Mouse (Mus musculus): ENCODE data around the gene Pcnt. TPM values are rescaled to one million over a fixed set of nuclear protein-coding genes. Genes with fewer than 3 reads are reported as not detected.

Pcnt gene
- polyA plus RNA-seq (2012; rRNA removed) = 27.9 and 32.8 TPM in 2 replicates
- 17.2 and 17.3 TPM in 2 replicates for polyA plus RNA-seq (2014; fragmentation: Nextera tagmentation; extraction: Ambion mirVana)

GRCm38 (mm10) chr10:76442178-76443088 is at the start of gene Pcnt:
Pcnt (minus strand) TSS chr10:76442786.
- peaks cover 10% of the 10 kb centered on the region for H3K36me3 ChIP-seq (ENCODE audit: control insufficient read depth, insufficient read depth, low read length)
- H3K4me3 ChIP-seq (replicated peaks; ENCODE audit: low read length) = peak within 1 kb of the TSS; percentile 98
- peak; percentile 97 for DNase-seq (ENCODE audit: low spot score)
- WGBS = 3% methylated on average over 77 of the region's 78 CpGs
- peak; percentile 70; the same call in 1 of the 2 replicates for TF ChIP-seq POLR2A (IDR thresholded peaks at IDR 0.05; ENCODE audit: borderline replicate concordance, extremely low read depth, insufficient read depth, insufficient read length)
- H3K4me2 ChIP-seq (replicated peaks; ENCODE audit: low read depth, low read length, severe bottlenecking) = peak within 1 kb of the TSS; percentile 84
- H3K9ac ChIP-seq (ENCODE audit: low read depth, low read length, severe bottlenecking) = peak within 1 kb of the TSS; percentile 79
- H3K4me1 ChIP-seq (ENCODE audit: control insufficient read depth, insufficient read depth, low read length) = peaks cover 11% of the 10 kb centered on the region
- H3K9me3 ChIP-seq (ENCODE audit: control insufficient read depth, low read length) = no peaks in the 10 kb centered on the region
- no peaks in the 10 kb centered on the region for H3K27me3 ChIP-seq (ENCODE audit: control insufficient read depth, insufficient read depth, low read length)
- peak; percentile 99 for ATAC-seq (ENCODE audit: low FRiP score, low read depth)
- peak within 1 kb of the TSS; percentile 92 for H3K27ac ChIP-seq (replicated peaks; ENCODE audit: low read depth, low read length)

- peaks cover 93% of the 10 kb centered on the region for H3K36me3 ChIP-seq (ENCODE audit: control insufficient read depth, insufficient read depth, low read length)
- no peak overlapping the region for H3K27ac ChIP-seq (replicated peaks; ENCODE audit: low read depth, low read length)
- no peak for TF ChIP-seq POLR2A (IDR thresholded peaks at IDR 0.05; ENCODE audit: borderline replicate concordance, extremely low read depth, insufficient read depth, insufficient read length)
- no peak overlapping the region for H3K4me3 ChIP-seq (replicated peaks; ENCODE audit: low read length)
- H3K4me2 ChIP-seq (replicated peaks; ENCODE audit: low read depth, low read length, severe bottlenecking) = no peak overlapping the region
- no peaks in the 10 kb centered on the region for H3K9me3 ChIP-seq (ENCODE audit: control insufficient read depth, low read length)
- 95% methylated on average over 15 of the region's 15 CpGs for WGBS
- no peak overlapping the region for H3K9ac ChIP-seq (ENCODE audit: low read depth, low read length, severe bottlenecking)
- no peak for DNase-seq (ENCODE audit: low spot score)
- H3K4me1 ChIP-seq (ENCODE audit: control insufficient read depth, insufficient read depth, low read length) = no peaks in the 10 kb centered on the region
- H3K27me3 ChIP-seq (ENCODE audit: control insufficient read depth, insufficient read depth, low read length) = no peaks in the 10 kb centered on the region
- ATAC-seq (ENCODE audit: low FRiP score, low read depth) = no peak
Observed at GRCm38 (mm10) chr10:76489205-76489604, 46.6 kb upstream of the Pcnt start.

GRCm38 (mm10) chr10:76488265-76488664 is 45.7 kb upstream of the Pcnt start:
- 92% methylated on average over 8 of the region's 8 CpGs for WGBS
- Histone ChIP-seq H3K4me3 (replicated peaks; ENCODE audit: low read length) (no peak overlapping the region), H3K9ac (ENCODE audit: low read depth, low read length, severe bottlenecking) (no peak overlapping the region), H3K4me2 (replicated peaks; ENCODE audit: low read depth, low read length, severe bottlenecking) (no peak overlapping the region), H3K9me3 (ENCODE audit: control insufficient read depth, low read length) (no peaks in the 10 kb centered on the region), H3K36me3 (ENCODE audit: control insufficient read depth, insufficient read depth, low read length) (peaks cover 93% of the 10 kb centered on the region), H3K4me1 (ENCODE audit: control insufficient read depth, insufficient read depth, low read length) (no peaks in the 10 kb centered on the region), H3K27ac (replicated peaks; ENCODE audit: low read depth, low read length) (no peak overlapping the region), H3K27me3 (ENCODE audit: control insufficient read depth, insufficient read depth, low read length) (no peaks in the 10 kb centered on the region)
- no peak for DNase-seq (ENCODE audit: low spot score)
- no peak for TF ChIP-seq POLR2A (IDR thresholded peaks at IDR 0.05; ENCODE audit: borderline replicate concordance, extremely low read depth, insufficient read depth, insufficient read length)
- no peak for ATAC-seq (ENCODE audit: low FRiP score, low read depth)

- Histone ChIP-seq H3K36me3 (ENCODE audit: control insufficient read depth, insufficient read depth, low read length) (peaks cover 96% of the 10 kb centered on the region), H3K4me1 (ENCODE audit: control insufficient read depth, insufficient read depth, low read length) (no peaks in the 10 kb centered on the region), H3K4me3 (replicated peaks; ENCODE audit: low read length) (no peak overlapping the region), H3K4me2 (replicated peaks; ENCODE audit: low read depth, low read length, severe bottlenecking) (no peak overlapping the region), H3K27me3 (ENCODE audit: control insufficient read depth, insufficient read depth, low read length) (no peaks in the 10 kb centered on the region), H3K9ac (ENCODE audit: low read depth, low read length, severe bottlenecking) (no peak overlapping the region), H3K27ac (replicated peaks; ENCODE audit: low read depth, low read length) (no peak overlapping the region), H3K9me3 (ENCODE audit: control insufficient read depth, low read length) (no peaks in the 10 kb centered on the region)
- no peak for TF ChIP-seq POLR2A (IDR thresholded peaks at IDR 0.05; ENCODE audit: borderline replicate concordance, extremely low read depth, insufficient read depth, insufficient read length)
- 100% methylated on average over 2 of the region's 2 CpGs for WGBS
- ATAC-seq (ENCODE audit: low FRiP score, low read depth) (no peak), DNase-seq (ENCODE audit: low spot score) (no peak)
Observed at GRCm38 (mm10) chr10:76486302-76486701, 43.7 kb upstream of the Pcnt start.

GRCm38 (mm10) chr10:76481480-76481879 is 38.9 kb upstream of the Pcnt start:
- 93% methylated on average over 6 of the region's 6 CpGs for WGBS
- no peak overlapping the region for H3K4me2 ChIP-seq (replicated peaks; ENCODE audit: low read depth, low read length, severe bottlenecking)
- H3K9ac ChIP-seq (ENCODE audit: low read depth, low read length, severe bottlenecking) = no peak overlapping the region
- no peaks in the 10 kb centered on the region for H3K9me3 ChIP-seq (ENCODE audit: control insufficient read depth, low read length)
- no peak overlapping the region for H3K4me3 ChIP-seq (replicated peaks; ENCODE audit: low read length)
- H3K36me3 ChIP-seq (ENCODE audit: control insufficient read depth, insufficient read depth, low read length) = peaks cover 95% of the 10 kb centered on the region
- no peak for ATAC-seq (ENCODE audit: low FRiP score, low read depth)
- H3K4me1 ChIP-seq (ENCODE audit: control insufficient read depth, insufficient read depth, low read length) = no peaks in the 10 kb centered on the region
- H3K27ac ChIP-seq (replicated peaks; ENCODE audit: low read depth, low read length) = no peak overlapping the region
- no peak for TF ChIP-seq POLR2A (IDR thresholded peaks at IDR 0.05; ENCODE audit: borderline replicate concordance, extremely low read depth, insufficient read depth, insufficient read length)
- no peaks in the 10 kb centered on the region for H3K27me3 ChIP-seq (ENCODE audit: control insufficient read depth, insufficient read depth, low read length)
- no peak for DNase-seq (ENCODE audit: low spot score)
